Mouse (Mus musculus): ENCODE results near the gene Olfr548-ps1.

Gene Olfr548-ps1

DNA sequence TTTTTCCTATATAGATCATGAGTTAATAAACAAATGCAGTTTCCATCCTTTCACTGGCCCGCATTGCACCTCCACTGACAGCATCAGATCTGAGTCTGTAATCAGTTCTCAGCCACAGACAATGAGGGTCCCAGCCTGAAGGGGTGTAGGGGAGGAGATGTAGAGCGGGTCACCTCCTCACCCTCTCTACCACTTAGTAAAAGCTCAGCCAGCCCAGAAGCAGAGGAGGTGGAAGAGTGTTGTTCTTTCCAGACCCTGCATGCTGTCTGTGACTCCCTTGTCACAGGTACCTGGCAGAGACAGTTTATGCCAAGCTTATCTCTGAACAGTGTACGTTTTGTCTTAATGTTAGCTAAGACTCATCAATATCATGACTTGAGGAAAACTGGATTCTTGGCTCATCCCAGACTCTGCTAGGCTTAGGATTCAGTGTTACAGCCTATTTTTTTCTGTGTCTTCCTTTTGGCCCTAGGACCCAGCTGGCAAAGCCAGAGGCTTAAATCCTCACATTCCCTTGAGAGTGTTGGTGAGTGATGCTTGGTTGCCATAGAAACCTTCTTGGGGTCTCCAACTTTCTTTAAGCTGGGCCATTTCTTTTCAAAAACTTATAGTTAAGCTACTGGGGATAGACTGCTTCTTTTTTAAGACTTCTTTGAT lies 32.6 kb downstream of the Olfr548-ps1 start:
- no peak for DNase-seq (ENCODE audit: low read depth, low spot score)

DNA sequence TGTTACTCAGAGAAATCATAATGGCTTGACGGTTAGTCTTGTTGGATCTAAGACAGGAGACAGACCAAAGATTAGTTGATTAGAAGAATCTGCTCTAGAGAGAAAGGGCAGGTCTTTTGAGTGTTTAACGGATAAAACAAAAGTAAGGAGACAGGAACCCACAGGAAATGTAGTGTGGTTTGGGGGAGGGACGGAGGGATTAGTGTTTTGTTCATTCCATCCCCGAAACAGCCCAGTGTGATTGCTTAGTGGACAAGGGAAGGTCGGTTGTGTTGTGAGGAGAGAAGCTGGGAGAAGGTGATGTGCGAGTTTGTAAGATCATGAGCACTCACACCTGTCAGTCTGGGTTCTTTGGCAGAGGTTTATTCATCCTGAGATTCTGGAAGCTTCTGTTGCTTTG lies 35.3 kb downstream of the Olfr548-ps1 start:
- no peak for DNase-seq (ENCODE audit: low read depth, low spot score)

DNA sequence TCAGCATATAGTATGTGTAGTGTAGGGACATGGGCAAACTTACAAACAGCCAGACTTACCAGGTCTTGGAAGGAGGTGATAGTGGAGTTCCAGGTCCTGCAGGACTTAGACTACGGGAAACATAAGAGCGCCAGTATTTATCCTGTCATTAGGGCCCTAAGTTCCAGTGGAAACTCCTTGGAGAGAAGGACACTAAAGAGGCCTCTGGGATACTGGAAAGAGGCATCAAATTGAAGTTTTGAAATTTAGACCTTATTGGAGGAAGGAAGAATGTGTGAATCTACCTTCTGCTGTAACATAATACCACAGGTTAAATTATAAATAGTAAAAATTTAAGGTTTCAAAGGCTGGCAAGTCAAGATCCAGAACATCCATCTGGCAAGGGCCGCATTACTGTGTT lies 51.1 kb downstream of the Olfr548-ps1 start, which contains the start of gene Olfr551:
Gene Olfr551 (minus strand): TSS at position 101 of the 400 bp plus-strand sequence.
- no peak for DNase-seq (ENCODE audit: low read depth, low spot score)

Data from forelimb bud, embryonic 11.5 days (tissue).